Comparison of ENCODE assay signal across 21 mouse cellular contexts in the genomic region with DNA sequence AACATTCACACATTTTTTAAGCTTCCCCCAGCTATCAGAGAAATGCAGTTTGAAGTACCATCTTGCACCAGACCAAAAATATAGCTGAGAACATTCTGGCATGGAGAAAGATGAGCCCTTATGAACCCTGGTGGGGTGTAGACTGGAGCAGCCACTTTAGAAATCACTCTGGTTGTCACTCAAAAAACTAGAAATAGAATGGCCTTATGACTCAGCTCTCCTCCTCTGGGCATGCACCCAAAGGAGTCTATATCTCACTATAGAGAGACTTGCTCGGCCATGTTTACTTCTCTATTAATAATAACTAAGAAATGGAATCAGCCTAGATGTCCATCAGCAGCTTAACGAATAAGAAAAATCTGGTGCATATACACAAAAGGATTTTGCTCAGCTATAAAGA.
DNase-seq lines count a peak whose midpoint lies in the region; ATAC-seq and TF ChIP-seq lines count a peak whose summit lies in the region.
"Had no signal": no experiment of that assay in that cellular context is flagged by ENCODE, and none has a peak within 500 bp of the region (broad histone marks: within the 10 kb centered on the region; RNA-seq: fewer than 3 reads in every experiment).

No protein-coding gene starts in this region.

- peak overlapping the region; percentile 51; the same call in 1 of the 2 replicates for H3K27ac ChIP-seq in gastrocnemius, adult 2 months
- no peak overlapping the region; the same call in 1 of the 2 replicates for H3K27ac ChIP-seq in stomach, embryonic 15.5 days
- no peak overlapping the region for H3K27ac ChIP-seq in stomach, postnatal 0 days (replicated peaks)
- peak overlapping the region; percentile 77 for H3K27ac ChIP-seq in heart, embryonic 16.5 days (ENCODE audit: low read length)
- H3K27ac ChIP-seq in thymus, adult 2 months (ENCODE audit: control insufficient read depth, insufficient read depth, low read length): no peak overlapping the region
- H3K27ac ChIP-seq: embryonic facial prominence, embryonic 13.5 days; hindbrain, embryonic 10.5 days; limb, embryonic 13.5 days; liver, embryonic 13.5 days; lung, embryonic 15.5 days; midbrain, embryonic 13.5 days; neural tube, embryonic 12.5 days had no signal

- H3K36me3 ChIP-seq in stomach, embryonic 15.5 days: no peaks in the 10 kb centered on the region
- H3K36me3 ChIP-seq in stomach, postnatal 0 days (ENCODE audit: control insufficient read depth, insufficient read depth, low read length): no peaks in the 10 kb centered on the region
- H3K36me3 ChIP-seq in heart, embryonic 16.5 days (ENCODE audit: control insufficient read depth, insufficient read depth): no peaks in the 10 kb centered on the region
- no peaks in the 10 kb centered on the region for H3K36me3 ChIP-seq in thymus, adult 2 months (ENCODE audit: control insufficient read depth, insufficient read depth, low read length)
- H3K36me3 ChIP-seq: embryonic facial prominence, embryonic 13.5 days; hindbrain, embryonic 10.5 days; limb, embryonic 13.5 days; liver, embryonic 13.5 days; lung, embryonic 15.5 days; midbrain, embryonic 13.5 days; neural tube, embryonic 12.5 days had no signal

- TF ChIP-seq EP300 in stomach, postnatal 0 days (optimal IDR thresholded peaks at IDR 0.05): no peak

- H3K9ac ChIP-seq in stomach, embryonic 15.5 days: no peak overlapping the region
- no peak overlapping the region for H3K9ac ChIP-seq in stomach, postnatal 0 days (ENCODE audit: low read length)
- no peak overlapping the region for H3K9ac ChIP-seq in heart, embryonic 16.5 days (ENCODE audit: low read length)
- H3K9ac ChIP-seq: embryonic facial prominence, embryonic 13.5 days; limb, embryonic 13.5 days; liver, embryonic 13.5 days; lung, embryonic 15.5 days; midbrain, embryonic 13.5 days; neural tube, embryonic 12.5 days had no signal

- TF ChIP-seq CTCF in gastrocnemius, adult 2 months (IDR thresholded peaks at IDR 0.05): no peak
- no peak for TF ChIP-seq CTCF in stomach, postnatal 0 days (IDR thresholded peaks at IDR 0.05; ENCODE audit: low read depth)
- no peak for TF ChIP-seq CTCF in thymus, adult 2 months (IDR thresholded peaks at IDR 0.05; ENCODE audit: borderline replicate concordance, control insufficient read depth, extremely low read depth, insufficient read depth, low read length, poor library complexity)

- H3K27me3 ChIP-seq in stomach, embryonic 15.5 days (replicated peaks): no peaks in the 10 kb centered on the region
- no peaks in the 10 kb centered on the region for H3K27me3 ChIP-seq in stomach, postnatal 0 days (ENCODE audit: control insufficient read depth, insufficient read depth, low read length)
- no peaks in the 10 kb centered on the region for H3K27me3 ChIP-seq in heart, embryonic 16.5 days (ENCODE audit: control insufficient read depth, insufficient read depth, low read length)
- H3K27me3 ChIP-seq in thymus, adult 2 months (ENCODE audit: control insufficient read depth, insufficient read depth, low read length): no peaks in the 10 kb centered on the region
- H3K27me3 ChIP-seq: embryonic facial prominence, embryonic 13.5 days; limb, embryonic 13.5 days; liver, embryonic 13.5 days; lung, embryonic 15.5 days; midbrain, embryonic 13.5 days; neural tube, embryonic 12.5 days had no signal

- H3K4me2 ChIP-seq in stomach, embryonic 15.5 days: no peak overlapping the region
- no peak overlapping the region for H3K4me2 ChIP-seq in stomach, postnatal 0 days (replicated peaks; ENCODE audit: low read depth)
- H3K4me2 ChIP-seq in heart, embryonic 16.5 days (ENCODE audit: low read depth, low read length): no peak overlapping the region
- H3K4me2 ChIP-seq: embryonic facial prominence, embryonic 13.5 days; limb, embryonic 13.5 days; liver, embryonic 13.5 days; lung, embryonic 15.5 days; midbrain, embryonic 13.5 days; neural tube, embryonic 12.5 days had no signal

- peaks cover 3% of the 10 kb centered on the region; the same call in 1 of the 2 replicates for H3K4me1 ChIP-seq in stomach, embryonic 15.5 days
- 0 out of 2 replicates have a peak, but pooled peaks cover 3% of the 10 kb centered on the region for H3K4me1 ChIP-seq in stomach, postnatal 0 days (replicated peaks; ENCODE audit: control insufficient read depth, insufficient read depth)
- H3K4me1 ChIP-seq in heart, embryonic 16.5 days (ENCODE audit: control insufficient read depth, insufficient read depth, low read length): peaks cover 7% of the 10 kb centered on the region
- H3K4me1 ChIP-seq in thymus, adult 2 months (replicated peaks; ENCODE audit: control insufficient read depth, insufficient read depth, low read length): no peaks in the 10 kb centered on the region
- H3K4me1 ChIP-seq: embryonic facial prominence, embryonic 13.5 days; hindbrain, embryonic 10.5 days; limb, embryonic 13.5 days; liver, embryonic 13.5 days; lung, embryonic 15.5 days; midbrain, embryonic 13.5 days; neural tube, embryonic 12.5 days had no signal

- ATAC-seq in stomach, embryonic 15.5 days (ENCODE audit: insufficient read depth, low FRiP score, low read depth): peak; percentile 35; the same call in 1 of the 2 replicates
- no peak for ATAC-seq in stomach, postnatal 0 days (ENCODE audit: low FRiP score, low TSS enrichment)
- peak; percentile 95 for ATAC-seq in heart, embryonic 16.5 days (replicated peaks; ENCODE audit: extremely low read depth, insufficient read depth, low FRiP score)
- ATAC-seq: midbrain, embryonic 13.5 days had no signal

- DNase-seq in gastrocnemius, adult 2 months: peak; percentile 32
- DNase-seq in gastrocnemius, postnatal 25 days: no peak
- no peak for DNase-seq in stomach, postnatal 0 days (ENCODE audit: low spot score)
- DNase-seq in thymus, adult 2 months: no peak
- no peak for DNase-seq in cerebellum, postnatal 36 days
- no peak for DNase-seq in right cerebral cortex, postnatal 36 days (ENCODE audit: low spot score in 2 of 2)
- DNase-seq: adrenal gland, postnatal 10 days; cerebellum, adult 9-11 months; kidney, adult 11 months; layer of hippocampus, postnatal 36 days; liver, embryonic 13.5 days; right cerebral cortex, adult 18-20 months; spleen, adult 18-20 months had no signal

- intact Hi-C loops in gastrocnemius, adult 2 months (cut with DNase I): no loop called here

- 40% methylated on average over 2 of the region's 2 CpGs for WGBS in stomach, embryonic 15.5 days
- 16% methylated on average over 2 of the region's 2 CpGs for WGBS in stomach, postnatal 0 days
- 24% methylated on average over 2 of the region's 2 CpGs for WGBS in heart, embryonic 16.5 days
- WGBS in thymus, adult 2 months: 87% methylated on average over 2 of the region's 2 CpGs

- TF ChIP-seq POLR2A in thymus, adult 2 months (IDR thresholded peaks at IDR 0.05; ENCODE audit: control insufficient read depth, extremely low read depth, insufficient read depth, low read length, poor library complexity): no peak

- no peak overlapping the region for H3K4me3 ChIP-seq in gastrocnemius, adult 2 months
- H3K4me3 ChIP-seq in stomach, embryonic 15.5 days (replicated peaks): no peak overlapping the region
- H3K4me3 ChIP-seq in stomach, postnatal 0 days (ENCODE audit: low read depth, low read length): no peak overlapping the region
- H3K4me3 ChIP-seq in heart, embryonic 16.5 days (ENCODE audit: low read length): no peak overlapping the region
- no peak overlapping the region for H3K4me3 ChIP-seq in thymus, adult 2 months (ENCODE audit: control insufficient read depth, insufficient read depth, low read length)
- H3K4me3 ChIP-seq: embryonic facial prominence, embryonic 13.5 days; hindbrain, embryonic 10.5 days; limb, embryonic 13.5 days; liver, embryonic 13.5 days; lung, embryonic 15.5 days; midbrain, embryonic 13.5 days; neural tube, embryonic 12.5 days had no signal

- H3K9me3 ChIP-seq in stomach, embryonic 15.5 days: no peaks in the 10 kb centered on the region
- no peaks in the 10 kb centered on the region for H3K9me3 ChIP-seq in stomach, postnatal 0 days (ENCODE audit: control insufficient read depth, low read length)
- no peaks in the 10 kb centered on the region for H3K9me3 ChIP-seq in heart, embryonic 16.5 days (replicated peaks; ENCODE audit: control insufficient read depth, low read length)
- H3K9me3 ChIP-seq: embryonic facial prominence, embryonic 13.5 days; hindbrain, embryonic 10.5 days; limb, embryonic 13.5 days; liver, embryonic 13.5 days; lung, embryonic 15.5 days; midbrain, embryonic 13.5 days; neural tube, embryonic 12.5 days had no signal

Comparison
In these comparisons a context has a peak if more than half of its experiments do, and no peak if none do; other contexts are left out.
1. H3K27ac ChIP-seq: peak in gastrocnemius, adult 2 months (single experiment) and heart, embryonic 16.5 days (single experiment); none in stomach, embryonic 15.5 days (single experiment), stomach, postnatal 0 days (single experiment) and thymus, adult 2 months (single experiment).